Mouse (Mus musculus): Measurements from ENCODE around the gene Stoml2. TPM values are rescaled to one million over a fixed set of nuclear protein-coding genes. Genes with fewer than 3 reads are reported as not detected.

Stoml2 gene
- polyA plus RNA-seq, 1 experiment from 2014 or later, result 374 TPM

- H3K4me1 ChIP-seq (ENCODE audit: insufficient read depth, low read length), result no peaks in the 10 kb centered on the region
- no peak overlapping the region for H3K4me3 ChIP-seq (ENCODE audit: low read length)
- H3K36me3 ChIP-seq (ENCODE audit: insufficient read depth, low read length), result no peaks in the 10 kb centered on the region
- H3K27ac ChIP-seq (ENCODE audit: low read length), result no peak overlapping the region
- H3K27me3 ChIP-seq (ENCODE audit: insufficient read depth, low read length), result no peaks in the 10 kb centered on the region
- H3K9me3 ChIP-seq (ENCODE audit: low read length), result no peaks in the 10 kb centered on the region
- WGBS, result 12% methylated on average over 4 of the region's 4 CpGs
- ATAC-seq (ENCODE audit: low FRiP score, low TSS enrichment), result no peak
- H3K4me2 ChIP-seq (replicated peaks; ENCODE audit: low read depth, low read length), result no peak overlapping the region
- H3K9ac ChIP-seq (replicated peaks; ENCODE audit: low read length), result no peak overlapping the region
Observed at GRCm38 (mm10) chr4:43052627-43053026, 21.1 kb upstream of the Stoml2 start.

DNA sequence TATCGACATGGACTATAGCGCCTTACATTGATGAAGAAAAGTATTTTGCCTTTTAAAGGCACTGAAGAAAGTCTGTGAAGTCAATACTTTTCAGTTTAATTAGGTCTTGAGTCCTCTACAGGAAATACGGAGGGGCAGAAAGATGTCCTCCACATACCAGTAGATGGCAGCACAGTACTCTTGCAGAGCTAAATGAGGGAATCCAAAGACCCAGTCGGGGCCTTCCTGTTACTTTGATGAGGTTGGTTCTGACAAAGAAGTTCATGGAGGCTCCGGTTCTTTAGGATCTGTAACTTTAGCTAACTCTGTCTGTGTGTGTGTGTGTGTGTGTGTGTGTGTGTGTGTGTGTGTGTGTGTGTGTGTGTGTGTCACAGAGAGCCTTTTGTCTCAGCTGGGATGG, 15.7 kb upstream of the Stoml2 start:
- WGBS, result 7% methylated on average over 5 of the region's 5 CpGs
- Histone ChIP-seq H3K9me3 (ENCODE audit: low read length) (no peaks in the 10 kb centered on the region), H3K4me3 (ENCODE audit: low read length) (no peak overlapping the region), H3K9ac (replicated peaks; ENCODE audit: low read length) (no peak overlapping the region), H3K27me3 (ENCODE audit: insufficient read depth, low read length) (no peaks in the 10 kb centered on the region), H3K27ac (ENCODE audit: low read length) (no peak overlapping the region), H3K4me1 (ENCODE audit: insufficient read depth, low read length) (peaks cover 21% of the 10 kb centered on the region), H3K36me3 (ENCODE audit: insufficient read depth, low read length) (no peaks in the 10 kb centered on the region), H3K4me2 (replicated peaks; ENCODE audit: low read depth, low read length) (peak overlapping the region; percentile 7; the same call in 1 of the 2 replicates)
- no peak for ATAC-seq (ENCODE audit: low FRiP score, low TSS enrichment)

GRCm38 (mm10) chr4:43046607-43047006, 15.1 kb upstream of the Stoml2 start:
- Histone ChIP-seq H3K36me3 (ENCODE audit: insufficient read depth, low read length) (no peaks in the 10 kb centered on the region), H3K4me2 (replicated peaks; ENCODE audit: low read depth, low read length) (peak overlapping the region; percentile 87), H3K27me3 (ENCODE audit: insufficient read depth, low read length) (no peaks in the 10 kb centered on the region), H3K27ac (ENCODE audit: low read length) (no peak overlapping the region), H3K4me3 (ENCODE audit: low read length) (no peak overlapping the region; the same call in 1 of the 2 replicates), H3K9ac (replicated peaks; ENCODE audit: low read length) (no peak overlapping the region), H3K4me1 (ENCODE audit: insufficient read depth, low read length) (peaks cover 21% of the 10 kb centered on the region), H3K9me3 (ENCODE audit: low read length) (no peaks in the 10 kb centered on the region)
- ATAC-seq (ENCODE audit: low FRiP score, low TSS enrichment), result no peak
- WGBS, result 56% methylated on average over 5 of the region's 5 CpGs

DNA sequence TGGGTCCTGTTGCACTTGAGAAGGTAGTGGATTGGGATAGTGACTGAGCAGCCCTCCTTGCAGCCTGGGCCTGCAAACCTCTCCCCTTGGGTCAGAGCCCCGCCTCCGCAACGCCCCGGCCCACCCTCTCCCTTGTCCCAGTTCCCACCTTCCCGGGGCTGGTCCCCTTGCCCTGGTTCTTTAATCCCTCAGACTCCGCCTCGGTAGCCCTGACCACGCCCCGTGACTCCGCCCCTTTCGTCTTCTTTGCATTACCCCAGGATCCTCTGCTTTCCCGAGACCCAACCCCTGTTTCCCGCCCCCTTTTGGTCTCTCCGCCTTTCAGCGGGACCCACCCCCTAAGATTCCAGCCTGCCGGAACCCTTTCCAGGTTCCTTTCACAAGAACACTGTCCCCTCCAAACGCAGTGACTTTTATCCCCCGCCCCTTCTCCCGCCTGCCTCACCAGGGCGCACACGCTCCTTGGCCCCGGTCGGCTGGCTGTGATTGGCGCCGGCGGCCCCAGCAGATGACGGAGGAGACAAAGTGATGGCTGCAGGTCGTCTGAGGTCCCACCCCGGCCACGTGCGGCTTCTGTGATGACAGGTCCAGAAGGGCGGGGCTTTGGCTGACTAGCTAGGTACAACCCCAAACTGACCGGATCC, 14.3 kb upstream of the Stoml2 start, which contains the start of gene Fam214b:
Fam214b (minus strand) TSS at position 562 of the 644 bp plus-strand sequence.
- Histone ChIP-seq H3K27me3 (ENCODE audit: insufficient read depth, low read length) (no peaks in the 10 kb centered on the region), H3K9ac (replicated peaks; ENCODE audit: low read length) (peak within 1 kb of the TSS; percentile 69), H3K4me2 (replicated peaks; ENCODE audit: low read depth, low read length) (peak within 1 kb of the TSS; percentile 87), H3K36me3 (ENCODE audit: insufficient read depth, low read length) (no peaks in the 10 kb centered on the region), H3K9me3 (ENCODE audit: low read length) (no peaks in the 10 kb centered on the region), H3K4me3 (ENCODE audit: low read length) (peak within 1 kb of the TSS; percentile 73), H3K27ac (ENCODE audit: low read length) (peak within 1 kb of the TSS; percentile 76), H3K4me1 (ENCODE audit: insufficient read depth, low read length) (peaks cover 23% of the 10 kb centered on the region)
- WGBS, result under 1% methylated on average over 33 of the region's 33 CpGs
- ATAC-seq (ENCODE audit: low FRiP score, low TSS enrichment), result peak; percentile 95

DNA sequence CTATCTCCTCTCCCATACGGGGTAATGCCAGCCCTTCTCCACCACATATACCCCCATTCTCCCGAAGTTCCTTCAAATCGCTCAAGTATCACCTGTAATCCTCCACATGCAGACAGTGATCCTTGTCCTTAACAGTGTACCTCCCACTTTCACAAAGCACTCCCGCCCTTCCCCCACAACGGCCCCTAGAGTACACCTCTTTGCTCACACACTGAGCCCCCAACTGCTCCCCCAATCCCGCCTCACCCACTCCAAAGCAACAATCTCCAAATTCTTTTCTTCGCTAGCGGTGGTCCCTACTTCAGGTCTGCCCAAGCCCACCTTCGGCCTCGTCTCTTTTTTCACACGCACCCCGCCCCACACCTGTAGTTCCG, 13.8 kb upstream of the Stoml2 start:
- Histone ChIP-seq H3K9ac (replicated peaks; ENCODE audit: low read length) (peak overlapping the region; percentile 69), H3K9me3 (ENCODE audit: low read length) (no peaks in the 10 kb centered on the region), H3K4me3 (ENCODE audit: low read length) (peak overlapping the region; percentile 73), H3K4me2 (replicated peaks; ENCODE audit: low read depth, low read length) (peak overlapping the region; percentile 87), H3K4me1 (ENCODE audit: insufficient read depth, low read length) (peaks cover 27% of the 10 kb centered on the region), H3K36me3 (ENCODE audit: insufficient read depth, low read length) (no peaks in the 10 kb centered on the region), H3K27ac (ENCODE audit: low read length) (peak overlapping the region; percentile 59), H3K27me3 (ENCODE audit: insufficient read depth, low read length) (no peaks in the 10 kb centered on the region)
- ATAC-seq (ENCODE audit: low FRiP score, low TSS enrichment), result peak; percentile 9
- 3% methylated on average over 13 of the region's 13 CpGs for WGBS

GRCm38 (mm10) chr4:43044673-43045072, 13.2 kb upstream of the Stoml2 start:
- Histone ChIP-seq H3K4me2 (replicated peaks; ENCODE audit: low read depth, low read length) (peak overlapping the region; percentile 87), H3K36me3 (ENCODE audit: insufficient read depth, low read length) (no peaks in the 10 kb centered on the region), H3K9ac (replicated peaks; ENCODE audit: low read length) (peak overlapping the region; percentile 69), H3K4me3 (ENCODE audit: low read length) (peak overlapping the region; percentile 73), H3K9me3 (ENCODE audit: low read length) (no peaks in the 10 kb centered on the region), H3K27ac (ENCODE audit: low read length) (peak overlapping the region; percentile 59), H3K4me1 (ENCODE audit: insufficient read depth, low read length) (peaks cover 27% of the 10 kb centered on the region), H3K27me3 (ENCODE audit: insufficient read depth, low read length) (no peaks in the 10 kb centered on the region)
- no peak for ATAC-seq (ENCODE audit: low FRiP score, low TSS enrichment)
- 25% methylated on average over 4 of the region's 4 CpGs for WGBS

DNA sequence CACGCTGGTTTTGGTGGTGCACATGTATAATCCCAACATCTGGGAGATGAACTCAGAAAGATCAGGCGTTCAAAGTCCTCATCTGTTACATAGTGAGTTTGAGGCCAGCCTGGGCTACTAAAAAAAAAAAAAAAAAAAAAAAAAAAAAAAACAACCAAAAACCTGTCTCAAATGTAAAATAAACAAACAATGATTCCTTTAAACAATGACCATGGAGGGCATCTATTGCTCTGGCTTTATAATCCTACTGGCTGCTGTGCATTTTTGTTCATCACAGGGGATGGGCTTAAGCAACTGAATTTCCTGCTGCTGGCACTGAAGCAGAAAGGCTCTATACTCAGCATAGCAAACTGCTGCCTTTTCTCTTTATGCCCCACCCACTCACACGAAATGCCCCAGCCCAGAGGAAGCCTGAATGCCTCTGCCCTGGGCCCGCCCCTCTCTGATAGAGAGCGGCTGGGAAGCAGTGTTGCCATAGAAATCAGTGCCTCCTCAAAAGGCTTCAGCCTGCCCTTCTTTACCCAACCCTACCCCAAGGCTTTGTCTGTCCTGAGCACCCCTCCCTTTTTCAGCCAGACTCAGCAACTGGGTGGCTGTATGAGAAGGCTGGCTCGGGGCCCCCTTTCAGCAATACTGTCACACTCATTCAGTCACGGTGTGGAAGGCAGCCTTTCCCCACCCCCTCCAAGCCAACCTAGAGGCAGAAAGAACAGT, 12.3 kb upstream of the Stoml2 start:
- H3K9ac ChIP-seq (replicated peaks; ENCODE audit: low read length), result no peak overlapping the region; the same call in 1 of the 2 replicates

DNA sequence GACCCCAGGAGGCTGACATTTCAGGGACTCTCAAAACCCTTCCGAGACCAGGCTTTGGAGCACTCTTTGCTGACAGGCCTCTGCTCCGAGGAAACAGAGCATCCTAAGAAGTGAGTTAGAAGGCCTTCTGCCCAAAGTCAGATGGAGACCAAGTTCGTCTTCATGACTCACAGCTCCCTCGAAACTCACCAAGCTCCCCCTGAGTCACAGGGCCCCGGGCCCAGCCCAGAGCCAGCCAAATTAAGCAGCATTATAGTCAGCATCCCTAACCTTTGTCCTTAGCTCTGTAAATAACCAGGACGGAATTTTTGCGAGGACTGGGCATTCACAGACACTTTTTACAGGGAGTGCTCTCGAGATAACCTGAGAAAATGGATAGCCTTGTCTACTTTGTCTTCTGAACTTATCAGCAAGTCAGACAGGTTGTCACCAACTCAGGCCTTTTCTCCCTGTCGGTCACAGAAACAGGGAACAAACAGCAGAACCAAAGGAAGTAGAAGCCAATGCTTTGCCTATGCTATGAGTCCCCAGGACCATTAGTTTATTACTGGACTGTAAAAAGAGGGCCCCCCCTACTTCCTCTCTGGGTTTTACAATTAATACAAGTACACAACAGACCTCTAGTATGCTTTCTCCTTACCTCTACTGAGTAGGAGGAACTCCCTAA, 9.5 kb upstream of the Stoml2 start:
- WGBS, result 71% methylated on average over 9 of the region's 9 CpGs

More for the DNA sequence above, 12.3 kb upstream of the Stoml2 start:
- no peaks in the 10 kb centered on the region for H3K27me3 ChIP-seq (ENCODE audit: insufficient read depth, low read length)
- peak overlapping the region; percentile 59 for H3K27ac ChIP-seq (ENCODE audit: low read length)
- H3K36me3 ChIP-seq (ENCODE audit: insufficient read depth, low read length), result no peaks in the 10 kb centered on the region
- H3K4me3 ChIP-seq (ENCODE audit: low read length), result no peak overlapping the region; the same call in 1 of the 2 replicates
- no peaks in the 10 kb centered on the region for H3K9me3 ChIP-seq (ENCODE audit: low read length)
- peaks cover 34% of the 10 kb centered on the region for H3K4me1 ChIP-seq (ENCODE audit: insufficient read depth, low read length)
- WGBS, result 19% methylated on average over 7 of the region's 7 CpGs
- ATAC-seq (ENCODE audit: low FRiP score, low TSS enrichment), result 0 out of 2 replicates have a peak, but pooled peaks have one; percentile 7
- peak overlapping the region; percentile 87 for H3K4me2 ChIP-seq (replicated peaks; ENCODE audit: low read depth, low read length)

DNA sequence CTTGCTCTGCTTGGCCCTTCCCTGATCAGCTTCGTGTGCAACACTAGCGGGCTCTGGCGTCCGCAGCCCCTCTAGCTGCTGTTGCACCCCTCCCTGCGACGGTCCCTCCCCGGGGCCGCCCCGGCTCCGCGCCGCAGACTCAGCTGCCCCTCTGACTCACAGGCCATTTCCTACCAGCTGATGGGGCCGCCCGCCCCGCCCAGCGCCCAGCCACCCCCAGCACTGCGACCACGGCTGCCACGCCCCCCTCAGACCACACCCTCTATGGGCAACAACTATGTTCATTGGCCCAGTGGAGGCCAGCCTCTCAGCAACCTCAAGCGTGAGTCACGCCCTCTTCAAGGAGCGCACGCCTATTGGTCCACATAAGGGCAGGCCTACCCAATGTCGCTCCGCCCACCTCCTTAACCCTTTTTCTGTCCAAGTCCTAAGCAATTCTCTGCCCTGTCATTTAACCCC, 8.6 kb upstream of the Stoml2 start:
- H3K36me3 ChIP-seq (ENCODE audit: insufficient read depth, low read length), result peaks cover 9% of the 10 kb centered on the region; the same call in 1 of the 2 replicates
- peak overlapping the region; percentile 86 for H3K4me2 ChIP-seq (replicated peaks; ENCODE audit: low read depth, low read length)
- peak overlapping the region; percentile 77 for H3K4me3 ChIP-seq (ENCODE audit: low read length)
- H3K4me1 ChIP-seq (ENCODE audit: insufficient read depth, low read length), result peaks cover 39% of the 10 kb centered on the region
- no peaks in the 10 kb centered on the region for H3K27me3 ChIP-seq (ENCODE audit: insufficient read depth, low read length)
- ATAC-seq (ENCODE audit: low FRiP score, low TSS enrichment), result peak; percentile 98
- under 1% methylated on average over 25 of the region's 25 CpGs for WGBS
- peak overlapping the region; percentile 69 for H3K27ac ChIP-seq (ENCODE audit: low read length)
- peak overlapping the region; percentile 84 for H3K9ac ChIP-seq (replicated peaks; ENCODE audit: low read length)
- no peaks in the 10 kb centered on the region for H3K9me3 ChIP-seq (ENCODE audit: low read length)

More for the DNA sequence above, 9.5 kb upstream of the Stoml2 start:
- Histone ChIP-seq H3K4me3 (ENCODE audit: low read length) (no peak overlapping the region), H3K27me3 (ENCODE audit: insufficient read depth, low read length) (no peaks in the 10 kb centered on the region), H3K36me3 (ENCODE audit: insufficient read depth, low read length) (peaks cover 5% of the 10 kb centered on the region; the same call in 1 of the 2 replicates), H3K4me2 (replicated peaks; ENCODE audit: low read depth, low read length) (no peak overlapping the region), H3K4me1 (ENCODE audit: insufficient read depth, low read length) (peaks cover 41% of the 10 kb centered on the region), H3K27ac (ENCODE audit: low read length) (peak overlapping the region; percentile 4; the same call in 1 of the 2 replicates), H3K9ac (replicated peaks; ENCODE audit: low read length) (no peak overlapping the region), H3K9me3 (ENCODE audit: low read length) (no peaks in the 10 kb centered on the region)
- ATAC-seq (ENCODE audit: low FRiP score, low TSS enrichment), result no peak
